Mouse (Mus musculus): ENCODE results near the gene A630023A22Rik.

DNA sequence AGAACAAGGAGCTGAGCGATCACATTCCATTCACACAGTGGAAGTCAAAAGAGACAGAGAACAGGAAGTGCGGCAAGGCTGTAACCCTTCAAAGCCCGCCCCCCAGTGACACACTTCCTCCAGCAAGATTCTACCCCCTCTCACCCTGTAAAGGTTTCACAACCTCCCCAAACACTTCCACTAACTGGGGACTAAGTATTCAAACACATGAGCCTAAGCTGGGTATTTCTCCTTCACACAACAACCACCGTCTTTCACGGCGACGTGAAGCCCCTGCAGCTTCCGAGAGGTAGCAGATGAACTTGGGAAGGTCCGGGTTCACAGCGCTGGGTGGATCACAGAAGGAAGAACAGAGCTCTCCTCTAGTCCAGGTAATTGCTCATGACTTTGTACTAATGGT lies 40.4 kb upstream of the A630023A22Rik start:
- TF ChIP-seq POLR2A (IDR thresholded peaks at IDR 0.05; ENCODE audit: borderline replicate concordance, extremely low read depth, low read depth, low read length) (no peak), CTCF (IDR thresholded peaks at IDR 0.05; ENCODE audit: insufficient read depth, low read length) (no peak)
